Mouse (Mus musculus): ENCODE measurements around the gene Eprs. TPM values are rescaled to one million over a fixed set of nuclear protein-coding genes. Genes with fewer than 3 reads are reported as not detected.
A peak's percentile ranks its signal among the peaks of the same experiment; 100 is the strongest.

Eprs gene
- total RNA-seq, 1 experiment from 2014 or later, result 229 TPM

- peak in 1 of 2 experiments; percentile 30; a peak in 1 of 4 replicates for ATAC-seq (replicated peaks in 1 of 2; ENCODE audit: insufficient read depth in 1 of 2, low FRiP score in 2 of 2, low TSS enrichment in 1 of 2, low read depth in 1 of 2, poor library complexity in 2 of 2, severe bottlenecking in 2 of 2)
Measured at GRCm38 (mm10) chr1:185472025-185472720, 109.3 kb downstream of the Eprs start.

GRCm38 (mm10) chr1:185472730-185473129 lies 109.9 kb downstream of the Eprs start:
- ATAC-seq (replicated peaks in 1 of 2; ENCODE audit: insufficient read depth in 1 of 2, low FRiP score in 2 of 2, low TSS enrichment in 1 of 2, low read depth in 1 of 2, poor library complexity in 2 of 2, severe bottlenecking in 2 of 2), result no peak

- ATAC-seq (replicated peaks in 1 of 2; ENCODE audit: insufficient read depth in 1 of 2, low FRiP score in 2 of 2, low TSS enrichment in 1 of 2, low read depth in 1 of 2, poor library complexity in 2 of 2, severe bottlenecking in 2 of 2), result no peak
Measured at GRCm38 (mm10) chr1:185473437-185473836, 110.6 kb downstream of the Eprs start.

Other genes starting within 250 kb of the Eprs start
- gene Rab3gap2, start 158.9 kb upstream of the Eprs start, total RNA-seq (2017), result 49.9 and 50.2 TPM in 2 replicates
- 41.4 and 60.1 TPM in 2 replicates for gene Iars2, start 33.6 kb upstream of the Eprs start, total RNA-seq (2017)
- gene Bpnt1, start 30.9 kb upstream of the Eprs start, total RNA-seq (2017), result 15.1 and 29.8 TPM in 2 replicates
- not detected in 2 replicates for gene Slc30a10, start 91.8 kb downstream of the Eprs start, total RNA-seq (2017)